Mouse (Mus musculus) heart, adult 2 months (tissue): Measurements from ENCODE around the gene Kcnip4. TPM values are rescaled to one million over a fixed set of nuclear protein-coding genes. Genes with fewer than 3 reads are reported as not detected.

Experiments used
- DNase-seq, 2 experiments: peaks; one replicate each; pipeline ENCODE4 v3.0.0; 2021
- H3K27ac ChIP-seq: fragments of 200-600 bp; 2 replicates; pipeline ENCODE4 v1.8.1; 2022
- H3K27me3 ChIP-seq: fragments of 200-500 bp; 2 replicates; pipeline ENCODE4 v1.6.1; 2012; ENCODE audit warnings: mild to moderate bottlenecking, low read length, inconsistent platforms, mixed read lengths; ENCODE audit not compliant: control insufficient read depth, insufficient read depth
- H3K36me3 ChIP-seq: fragments of 200-500 bp; 2 replicates; pipeline ENCODE4 v1.6.1; 2012; ENCODE audit warnings: low read length, inconsistent platforms; ENCODE audit not compliant: control insufficient read depth, insufficient read depth
- H3K4me1 ChIP-seq: fragments of 200-500 bp; 2 replicates; pipeline ENCODE4 v1.6.1; 2011; ENCODE audit warnings: low read length; ENCODE audit not compliant: control insufficient read depth, insufficient read depth
- H3K4me3 ChIP-seq: fragments of 200-600 bp; 2 replicates; pipeline ENCODE4 v1.8.1; 2022
- H3K79me2 ChIP-seq: fragments of 200-500 bp; replicated peaks from 2 replicates; pipeline ENCODE4 v1.6.1; 2012; ENCODE audit warnings: mild to moderate bottlenecking, inconsistent platforms, low read length, moderate library complexity, mixed read lengths; ENCODE audit not compliant: control insufficient read depth, insufficient read depth
- H3K9ac ChIP-seq: fragments of 200-500 bp; 2 replicates; pipeline ENCODE4 v1.6.1; 2012; ENCODE audit warnings: low read depth, mild to moderate bottlenecking, control low read depth, inconsistent platforms, low read length, mixed read lengths
- CTCF ChIP-seq: fragments of 200-600 bp; IDR thresholded peaks from 2 replicates; pipeline ENCODE4 v1.8.1; 2022; ENCODE audit warnings: antibody characterized with exemption, mild to moderate bottlenecking, moderate library complexity
- EP300 ChIP-seq: fragments of 200-500 bp; IDR thresholded peaks from 2 replicates; pipeline ENCODE4 v1.6.1; 2011; ENCODE audit warnings: low read depth, low read length, control low read depth; ENCODE audit not compliant: insufficient read depth
- POLR2A ChIP-seq: fragments of 200-500 bp; IDR thresholded peaks from 2 replicates; pipeline ENCODE4 v1.6.1; 2011; ENCODE audit warnings: mild to moderate bottlenecking, low read depth, low read length, control low read depth; ENCODE audit not compliant: insufficient read depth
- WGBS: fragments of 180-500 bp; shearing (Covaris S2); methylation state at CpG from one replicate; pipeline ENCODE4 v1.1.7; 2018; 5-methylcytosine and 5-hydroxymethylcytosine counted together
- intact Hi-C: fragments of 180-260 bp; cut with DNase I; formaldehyde crosslinking; loops from one replicate; pipeline ENCODE4 v1.15.1; 2025
- polyA plus RNA-seq: library from polyadenylated mRNA; depleted of rRNA; stranded (reverse); fragments of >200 nt; gene quantifications from 2 replicates; pipeline ENCODE4 v1.2.3, GENCODE M21; 2012
- total RNA-seq, 2 experiments: library from RNA; stranded (reverse); gene quantifications; 2 replicates each; pipeline ENCODE4 v1.2.3; 2021

Kcnip4 gene
- total and polyA plus RNA-seq, 3 experiments: 0.10 TPM; not detected in 2

- Histone ChIP-seq H3K4me1 (no peaks in the 10 kb centered on the region), H3K79me2 (no peaks in the 10 kb centered on the region), H3K4me3 (no peak overlapping the region), H3K9ac (no peak overlapping the region), H3K27me3 (no peaks in the 10 kb centered on the region), H3K27ac (no peak overlapping the region), H3K36me3 (no peaks in the 10 kb centered on the region)
- TF ChIP-seq CTCF (no peak), POLR2A (no peak), EP300 (no peak)
- intact Hi-C loops: no loop called here
- 87% methylated on average over 3 of the region's 3 CpGs for WGBS
- no peak for DNase-seq
Observed at GRCm38 (mm10) chr5:48662504-48662903, 862.2 kb downstream of the Kcnip4 start.

- TF ChIP-seq CTCF: no peak
- TF ChIP-seq POLR2A: no peak
- TF ChIP-seq EP300: no peak
- intact Hi-C loops: no loop called here
- no peak overlapping the region for H3K4me3 ChIP-seq
- no peaks in the 10 kb centered on the region for H3K79me2 ChIP-seq
- DNase-seq: no peak
- H3K36me3 ChIP-seq: no peaks in the 10 kb centered on the region
- no peak overlapping the region for H3K27ac ChIP-seq
- 80% methylated on average over 3 of the region's 3 CpGs for WGBS
- H3K9ac ChIP-seq: no peak overlapping the region
- no peaks in the 10 kb centered on the region for H3K27me3 ChIP-seq
- no peaks in the 10 kb centered on the region for H3K4me1 ChIP-seq
Observed at GRCm38 (mm10) chr5:48659975-48660374, 864.7 kb downstream of the Kcnip4 start.

- H3K79me2 ChIP-seq: no peaks in the 10 kb centered on the region
- TF ChIP-seq EP300 (no peak), CTCF (no peak), POLR2A (no peak)
- H3K36me3 ChIP-seq: no peaks in the 10 kb centered on the region
- no peak overlapping the region for H3K27ac ChIP-seq
- H3K4me1 ChIP-seq: no peaks in the 10 kb centered on the region
- intact Hi-C loops: no loop called here
- no peaks in the 10 kb centered on the region for H3K27me3 ChIP-seq
- WGBS: 63% methylated on average over 4 of the region's 4 CpGs
- H3K9ac ChIP-seq: no peak overlapping the region
- H3K4me3 ChIP-seq: no peak overlapping the region
- no peak for DNase-seq
Observed at GRCm38 (mm10) chr5:48650496-48650895, 874.2 kb downstream of the Kcnip4 start.

- Histone ChIP-seq H3K27me3 (no peaks in the 10 kb centered on the region), H3K4me1 (no peaks in the 10 kb centered on the region), H3K36me3 (no peaks in the 10 kb centered on the region), H3K79me2 (no peaks in the 10 kb centered on the region), H3K9ac (no peak overlapping the region), H3K27ac (no peak overlapping the region), H3K4me3 (no peak overlapping the region)
- intact Hi-C loops: no loop called here
- no peak for DNase-seq
- no peak for TF ChIP-seq EP300
- TF ChIP-seq POLR2A: no peak
- no peak for TF ChIP-seq CTCF
- 68% methylated on average over 6 of the region's 6 CpGs for WGBS
Observed at GRCm38 (mm10) chr5:48636675-48637074, 888.0 kb downstream of the Kcnip4 start.

- TF ChIP-seq CTCF (no peak), POLR2A (no peak), EP300 (no peak)
- DNase-seq: no peak
- H3K79me2 ChIP-seq: no peaks in the 10 kb centered on the region
- H3K36me3 ChIP-seq: no peaks in the 10 kb centered on the region
- no peak overlapping the region for H3K4me3 ChIP-seq
- H3K27ac ChIP-seq: no peak overlapping the region
- no peaks in the 10 kb centered on the region for H3K27me3 ChIP-seq
- no peak overlapping the region for H3K9ac ChIP-seq
- WGBS: 70% methylated on average over 3 of the region's 3 CpGs
- intact Hi-C loops: no loop called here
- H3K4me1 ChIP-seq: no peaks in the 10 kb centered on the region
Observed at GRCm38 (mm10) chr5:48633631-48634030, 891.1 kb downstream of the Kcnip4 start.

GRCm38 (mm10) chr5:48623370-48623769, 901.3 kb downstream of the Kcnip4 start:
- no peak for TF ChIP-seq POLR2A
- TF ChIP-seq EP300: no peak
- TF ChIP-seq CTCF: no peak
- Histone ChIP-seq H3K79me2 (no peaks in the 10 kb centered on the region), H3K36me3 (no peaks in the 10 kb centered on the region), H3K9ac (no peak overlapping the region), H3K27me3 (no peaks in the 10 kb centered on the region), H3K27ac (no peak overlapping the region), H3K4me1 (no peaks in the 10 kb centered on the region), H3K4me3 (no peak overlapping the region)
- DNase-seq: no peak
- 77% methylated on average over 7 of the region's 7 CpGs for whole genome bisulfite sequencing
- intact Hi-C loops: no loop called here

GRCm38 (mm10) chr5:48606916-48607315, 917.8 kb downstream of the Kcnip4 start:
- no peak overlapping the region for H3K4me3 ChIP-seq

More at GRCm38 (mm10) chr5:48606916-48607315, 917.8 kb downstream of the Kcnip4 start:
- Histone ChIP-seq H3K4me1 (no peaks in the 10 kb centered on the region), H3K9ac (no peak overlapping the region), H3K27ac (no peak overlapping the region), H3K36me3 (no peaks in the 10 kb centered on the region), H3K79me2 (no peaks in the 10 kb centered on the region), H3K27me3 (no peaks in the 10 kb centered on the region)
- TF ChIP-seq EP300: no peak
- TF ChIP-seq POLR2A: no peak
- TF ChIP-seq CTCF: no peak
- intact Hi-C loops: no loop called here
- DNase-seq: no peak
- WGBS: 68% methylated on average over 5 of the region's 5 CpGs
